Mouse (Mus musculus) kidney, adult 2 months (tissue): ENCODE measurements around the gene Grm5. TPM values are rescaled to one million over a fixed set of nuclear protein-coding genes. Genes with fewer than 3 reads are reported as not detected.

ENCODE experiments used
- DNase-seq: peaks from one replicate; pipeline ENCODE4 v3.0.0; 2021
- H3K27ac ChIP-seq: fragments of 200-500 bp; 2 replicates; pipeline ENCODE4 v1.5.1; 2012; ENCODE audit warnings: low read depth, low read length, control low read depth, inconsistent platforms; ENCODE audit not compliant: insufficient read depth
- H3K27me3 ChIP-seq: fragments of 200-500 bp; replicated peaks from 2 replicates; pipeline ENCODE4 v1.6.1; 2012; ENCODE audit warnings: mild to moderate bottlenecking, moderate library complexity, low read length, inconsistent platforms; ENCODE audit not compliant: control insufficient read depth, insufficient read depth
- H3K36me3 ChIP-seq: fragments of 200-500 bp; 2 replicates; pipeline ENCODE4 v1.6.1; 2012; ENCODE audit warnings: mild to moderate bottlenecking, moderate library complexity, low read length, inconsistent platforms; ENCODE audit not compliant: control insufficient read depth, insufficient read depth
- H3K4me1 ChIP-seq: fragments of 200-500 bp; 2 replicates; pipeline ENCODE4 v1.6.1; 2011; ENCODE audit warnings: low read length; ENCODE audit not compliant: control insufficient read depth, insufficient read depth
- H3K4me3 ChIP-seq: fragments of 200-500 bp; 2 replicates; pipeline ENCODE4 v1.5.1; 2011; ENCODE audit warnings: mild to moderate bottlenecking, low read depth, low read length, control low read depth; ENCODE audit not compliant: insufficient read depth
- CTCF ChIP-seq: fragments of 200-500 bp; conservative IDR thresholded peaks from 2 replicates; pipeline ENCODE4 v1.5.1; 2011; ENCODE audit warnings: low read depth, mild to moderate bottlenecking, control low read depth, low read length, moderate library complexity, mixed read lengths; ENCODE audit not compliant: insufficient read depth, insufficient read length
- POLR2A ChIP-seq: fragments of 200-500 bp; IDR thresholded peaks from one replicate; pipeline ENCODE4 v1.6.1; 2011; ENCODE audit warnings: low read depth, low read length, control low read depth
- WGBS: fragments of 180-500 bp; shearing (Covaris S2); methylation state at CpG from one replicate; pipeline ENCODE4 v1.1.7; 2018; 5-methylcytosine and 5-hydroxymethylcytosine counted together
- polyA plus RNA-seq: library from polyadenylated mRNA; depleted of rRNA; stranded (reverse); fragments of >200 nt; gene quantifications from 2 replicates; pipeline ENCODE4 v1.2.3, GENCODE M21; 2012

Gene Grm5
- polyA plus RNA-seq, 1 experiment: not detected

DNA sequence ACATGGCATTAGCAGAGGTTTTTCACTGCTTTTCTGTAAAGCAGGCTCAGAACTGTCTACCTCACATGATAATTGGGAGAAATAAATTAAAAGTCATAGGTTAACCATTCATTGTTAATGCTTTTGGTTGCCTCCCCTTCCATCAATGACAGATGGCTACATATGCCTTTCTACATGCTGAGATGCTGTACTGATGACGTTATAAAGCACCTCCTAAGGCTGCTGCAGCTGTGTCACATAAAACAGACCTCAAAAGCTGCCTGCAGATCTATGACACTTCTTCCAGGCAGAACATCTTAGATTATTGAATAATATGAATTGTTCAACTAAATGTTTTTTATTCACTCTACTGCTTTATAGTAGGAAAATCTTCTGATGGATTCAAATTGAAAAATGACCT is 51.6 kb downstream of the Grm5 start:
- no peak overlapping the region for H3K27ac ChIP-seq
- H3K27me3 ChIP-seq: no peaks in the 10 kb centered on the region
- DNase-seq: no peak
- no peaks in the 10 kb centered on the region for H3K4me1 ChIP-seq
- no peak overlapping the region for H3K4me3 ChIP-seq
- no peaks in the 10 kb centered on the region for H3K36me3 ChIP-seq
- WGBS: 32% methylated on average over 1 of the region's 1 CpGs
- TF ChIP-seq POLR2A (no peak), CTCF (no peak)

DNA sequence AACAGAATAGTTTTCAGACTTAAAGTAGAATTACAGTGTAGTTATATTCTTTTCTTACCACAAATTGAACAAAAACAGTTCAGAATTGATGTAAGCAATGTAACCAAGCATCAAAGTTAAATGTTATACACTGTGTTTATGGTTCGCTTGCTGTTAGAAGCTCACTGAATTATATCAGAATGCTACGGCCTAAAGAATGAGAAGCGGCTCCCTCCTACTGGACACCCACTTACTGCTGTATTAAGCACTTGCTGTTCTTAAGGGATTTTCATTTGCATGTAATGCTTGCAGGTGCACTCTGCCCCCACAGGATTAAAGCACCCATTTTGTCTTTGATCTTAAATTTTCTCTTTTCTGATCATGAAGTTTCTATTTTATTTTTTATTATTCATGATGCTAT is 66.6 kb downstream of the Grm5 start:
- no peak for TF ChIP-seq POLR2A
- no peak for TF ChIP-seq CTCF
- H3K27me3 ChIP-seq: no peaks in the 10 kb centered on the region
- H3K27ac ChIP-seq: no peak overlapping the region
- WGBS: 83% methylated on average over 3 of the region's 3 CpGs
- no peaks in the 10 kb centered on the region for H3K36me3 ChIP-seq
- no peak for DNase-seq
- no peak overlapping the region for H3K4me3 ChIP-seq
- no peaks in the 10 kb centered on the region for H3K4me1 ChIP-seq

DNA sequence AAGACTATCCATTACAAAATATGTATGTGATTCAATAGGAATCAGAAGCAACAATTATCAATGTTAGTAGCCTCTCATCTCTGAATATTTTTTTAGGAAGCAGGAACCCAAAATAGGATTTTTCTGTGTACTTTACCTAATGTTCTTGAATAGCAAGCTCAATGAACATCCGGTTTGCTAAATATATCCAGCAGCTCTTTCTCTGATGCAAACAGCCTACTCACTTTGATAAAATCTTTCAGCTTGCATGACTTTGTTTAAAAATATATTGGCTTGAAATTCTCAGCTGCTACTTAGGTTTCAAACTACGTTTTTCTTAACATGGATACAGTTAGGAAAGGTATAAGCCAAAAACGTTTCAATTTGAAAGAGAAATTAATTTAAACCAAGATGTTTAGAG is 77.8 kb downstream of the Grm5 start:
- no peak for DNase-seq
- Histone ChIP-seq H3K4me1 (no peaks in the 10 kb centered on the region), H3K27me3 (no peaks in the 10 kb centered on the region), H3K27ac (no peak overlapping the region), H3K4me3 (no peak overlapping the region), H3K36me3 (no peaks in the 10 kb centered on the region)
- TF ChIP-seq CTCF (no peak), POLR2A (no peak)
- WGBS: 45% methylated on average over 3 of the region's 3 CpGs

DNA sequence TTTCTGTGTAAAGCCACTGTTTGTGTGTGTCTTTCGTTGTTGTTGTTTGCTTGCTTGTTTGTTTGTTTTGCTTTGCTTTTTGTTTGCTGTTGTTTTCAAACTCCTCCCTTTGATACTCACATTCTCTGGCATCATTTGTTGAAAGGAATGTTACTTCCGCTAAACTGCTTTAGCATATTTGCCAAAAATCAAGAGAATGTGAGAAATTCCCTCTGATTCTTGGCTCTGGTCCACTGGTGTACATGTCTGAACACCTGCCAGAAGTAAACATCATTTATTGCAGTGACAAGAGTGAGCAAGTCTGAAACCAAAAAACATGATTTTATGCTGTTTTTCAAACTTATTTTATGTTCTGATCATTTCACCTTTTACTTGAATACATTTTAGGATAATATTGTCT is 80.1 kb downstream of the Grm5 start:
- no peaks in the 10 kb centered on the region for H3K4me1 ChIP-seq
- no peaks in the 10 kb centered on the region for H3K36me3 ChIP-seq
- no peak overlapping the region for H3K27ac ChIP-seq
- no peak for DNase-seq
- no peak for TF ChIP-seq CTCF
- TF ChIP-seq POLR2A: no peak
- WGBS: 76% methylated on average over 2 of the region's 2 CpGs
- H3K27me3 ChIP-seq: no peaks in the 10 kb centered on the region
- no peak overlapping the region for H3K4me3 ChIP-seq

DNA sequence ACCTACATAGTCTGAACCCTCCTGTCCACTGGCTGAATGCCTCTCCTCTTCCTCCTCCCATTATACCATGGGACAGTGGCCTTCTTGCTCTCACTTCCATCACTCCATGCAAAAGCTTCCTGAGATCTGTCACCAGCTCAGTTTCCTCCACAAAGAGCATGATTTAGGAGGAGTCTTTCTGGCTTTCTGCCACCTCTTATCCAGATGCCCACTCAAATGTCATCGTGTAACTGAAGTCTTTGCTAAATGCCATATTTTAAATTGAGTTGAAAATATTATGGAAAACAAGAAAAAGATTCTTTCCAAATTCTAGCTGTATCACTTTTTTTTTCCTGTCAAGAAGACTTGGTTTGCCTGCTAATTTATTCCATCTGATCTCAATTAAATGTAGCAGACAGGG is 132.4 kb downstream of the Grm5 start:
- Histone ChIP-seq H3K36me3 (no peaks in the 10 kb centered on the region), H3K4me3 (no peak overlapping the region), H3K4me1 (no peaks in the 10 kb centered on the region), H3K27me3 (no peaks in the 10 kb centered on the region), H3K27ac (no peak overlapping the region)
- no peak for DNase-seq
- TF ChIP-seq CTCF (no peak), POLR2A (no peak)
- WGBS: 53% methylated on average over 1 of the region's 1 CpGs

DNA sequence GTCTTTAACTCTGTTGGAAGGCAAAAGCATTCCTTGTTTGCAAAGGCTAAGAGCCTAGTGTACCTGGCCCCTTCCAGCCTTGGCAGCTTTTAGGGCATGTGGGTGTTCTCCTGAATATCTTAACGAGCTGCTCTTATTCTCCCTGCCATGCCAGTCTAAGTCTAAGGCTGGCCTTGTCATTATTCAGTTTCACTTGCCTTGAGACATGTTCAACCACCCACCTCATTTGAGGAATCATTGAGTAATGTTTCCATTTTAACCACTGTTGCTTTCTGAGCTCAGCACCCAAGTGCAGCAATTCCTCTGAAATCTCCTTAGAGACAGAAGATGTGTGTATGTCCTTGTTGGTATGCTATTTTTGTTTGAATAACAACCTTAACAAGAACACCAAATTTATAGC is 134.7 kb downstream of the Grm5 start:
- Histone ChIP-seq H3K27me3 (no peaks in the 10 kb centered on the region), H3K27ac (no peak overlapping the region), H3K4me3 (no peak overlapping the region), H3K4me1 (no peaks in the 10 kb centered on the region), H3K36me3 (no peaks in the 10 kb centered on the region)
- no peak for TF ChIP-seq POLR2A
- TF ChIP-seq CTCF: no peak
- 61% methylated on average over 1 of the region's 1 CpGs for WGBS
- no peak for DNase-seq

DNA sequence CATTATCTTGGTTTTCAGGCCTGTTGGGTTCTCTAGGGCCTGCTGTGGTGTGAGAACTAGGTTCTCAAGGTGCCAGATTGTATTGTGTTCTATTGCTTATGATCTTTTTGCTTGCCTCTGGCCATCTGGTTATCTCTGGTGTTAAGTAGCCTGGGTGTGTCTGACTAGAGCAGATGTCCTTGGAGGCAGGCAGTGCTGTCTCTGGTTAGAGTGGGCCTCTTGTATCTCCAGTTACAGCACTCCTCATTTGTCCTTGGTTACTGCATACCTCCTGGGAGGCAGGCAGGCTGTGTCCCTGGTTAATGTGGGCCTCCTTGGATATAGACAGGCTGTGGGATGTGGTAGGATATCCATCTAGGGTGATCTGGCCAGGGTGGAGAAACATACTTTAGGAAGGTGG is 150.5 kb downstream of the Grm5 start:
- Histone ChIP-seq H3K27me3 (no peaks in the 10 kb centered on the region), H3K27ac (no peak overlapping the region), H3K4me3 (no peak overlapping the region), H3K4me1 (no peaks in the 10 kb centered on the region), H3K36me3 (no peaks in the 10 kb centered on the region)
- TF ChIP-seq CTCF (no peak), POLR2A (no peak)
- no peak for DNase-seq

DNA sequence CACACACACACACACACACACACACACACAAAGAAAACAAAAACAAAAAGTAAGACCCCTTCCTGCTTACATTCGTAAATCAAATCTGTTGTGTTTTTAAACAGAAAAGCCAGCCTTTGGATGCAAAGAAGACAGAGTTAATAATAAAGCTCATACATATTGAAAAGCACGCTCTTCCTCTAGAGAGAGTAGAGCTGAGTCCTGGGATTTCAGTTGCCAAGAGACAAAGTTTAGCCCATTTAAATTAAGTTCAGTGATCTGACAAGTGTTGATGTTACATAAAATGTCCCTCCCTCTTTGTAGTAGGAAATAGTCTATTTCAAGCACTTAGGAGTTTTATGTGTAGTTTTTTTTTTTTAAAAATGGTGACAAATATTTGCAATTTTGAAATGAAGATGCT is 178.0 kb downstream of the Grm5 start:
- no peaks in the 10 kb centered on the region for H3K27me3 ChIP-seq
- H3K36me3 ChIP-seq: no peaks in the 10 kb centered on the region
- DNase-seq: no peak
- no peak for TF ChIP-seq POLR2A
- no peak for TF ChIP-seq CTCF
- H3K4me3 ChIP-seq: no peak overlapping the region
- H3K27ac ChIP-seq: no peak overlapping the region
- 64% methylated on average over 2 of the region's 2 CpGs for WGBS
- no peaks in the 10 kb centered on the region for H3K4me1 ChIP-seq
